Mouse (Mus musculus) mouse embryonic stem cell (cell line): ENCODE data around the gene Olfr1062.
"Not testable (repeated sequence)": the region's sequence is repeated elsewhere in the genome, so short reads cannot be mapped to it uniquely, and the experiment has no call there.

Source experiments
- in situ Hi-C, 2 experiments: fragments of 300-500 bp; cut with MboI; formaldehyde crosslinking; loops; 1 replicate in 1 of 2; 3 replicates in 1 of 2; pipeline ENCODE4 v1.14.3; 2019 to 2020; ENCODE audit warnings: low sequenced_read_pairs in 2 of 2, low pct_unique_long_range_greater_than_20kb in 1 of 2, mixed read lengths in 1 of 2; ENCODE audit not compliant: unreplicated experiment in 1 of 2

The Olfr1062 gene

DNA sequence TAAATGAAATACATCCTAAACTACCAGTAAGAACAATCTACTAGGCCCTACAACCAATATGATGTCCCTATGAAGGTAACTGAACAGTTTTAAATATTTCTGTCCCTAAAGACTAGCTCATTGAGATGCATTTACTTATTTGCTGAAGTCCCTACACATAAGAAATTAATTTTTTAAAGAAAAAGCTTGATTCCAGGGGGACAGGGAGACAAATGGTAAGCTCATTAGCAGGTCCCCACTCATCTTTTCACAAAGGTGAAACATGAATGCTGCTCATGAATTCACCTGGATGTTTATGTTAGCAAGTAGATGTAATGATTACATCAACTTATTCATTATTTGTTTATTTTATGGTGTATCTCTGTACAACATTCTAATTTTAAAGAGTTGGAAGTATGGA, at the start of gene Olfr1062:
Gene Olfr1062 (minus strand): TSS at position 101 of the 400 bp plus-strand sequence.
- in situ Hi-C loops, result not testable (repeated sequence)

DNA sequence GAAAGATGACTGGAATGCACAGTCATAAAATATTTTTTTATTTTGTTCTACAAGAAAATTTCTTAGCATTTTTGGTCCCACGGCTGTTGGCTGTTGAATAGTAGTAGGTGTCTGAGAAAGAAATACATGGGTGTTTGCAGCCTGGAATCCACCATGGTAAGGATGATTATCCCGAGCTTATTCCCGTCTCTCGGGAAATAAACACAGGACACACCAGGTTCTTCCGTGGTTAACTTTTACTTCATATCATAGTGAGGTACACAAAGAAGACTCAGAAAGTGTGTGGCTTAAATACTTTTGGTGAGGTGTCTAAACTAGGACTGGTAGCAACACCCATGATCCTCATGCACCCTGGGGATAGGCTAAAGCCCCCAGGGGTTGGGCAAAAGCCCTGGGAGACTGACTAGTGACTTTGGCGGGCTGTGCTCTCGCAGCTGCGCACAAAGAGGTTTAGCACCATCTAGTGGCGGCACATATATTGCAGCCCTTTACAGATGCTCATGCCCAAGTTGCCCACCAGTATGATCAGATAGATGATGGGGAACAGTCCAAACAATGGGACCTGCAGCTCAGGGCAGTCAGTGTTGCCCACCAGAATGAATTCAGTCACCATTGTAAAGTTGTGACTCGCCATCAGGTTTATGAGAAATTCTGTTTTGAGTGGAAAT, 38.0 kb upstream of the Olfr1062 start:
- in situ Hi-C loops, result loop anchor here in 1 of 2 experiments (25.0 kb wide), 1 partner anchor 752 kb away; the partner anchor contains the start of gene Olfr1009

DNA sequence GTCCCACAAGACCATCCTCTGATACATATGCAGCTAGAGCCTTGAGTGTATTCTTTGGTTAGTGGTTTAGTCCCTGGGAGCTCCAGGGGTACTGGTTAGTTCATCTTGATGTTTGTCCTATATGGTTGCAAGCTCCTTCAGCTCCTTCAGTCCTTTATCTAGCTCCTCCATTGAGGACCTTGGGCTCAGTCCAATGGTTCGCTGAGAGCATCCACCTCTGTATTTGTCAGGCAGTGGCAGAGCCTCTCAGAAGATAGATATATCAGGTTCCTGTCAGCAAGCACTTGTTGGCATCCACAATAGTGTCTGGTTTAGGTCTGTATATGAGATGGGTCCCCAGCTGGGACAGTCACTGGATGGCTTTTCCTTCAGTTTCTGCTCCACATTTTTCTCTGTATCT, 33.9 kb upstream of the Olfr1062 start:
- in situ Hi-C loops, result loop anchor here in 1 of 2 experiments (25.0 kb wide), 1 partner anchor 748 kb away; the partner anchor contains the start of gene Olfr1009

DNA sequence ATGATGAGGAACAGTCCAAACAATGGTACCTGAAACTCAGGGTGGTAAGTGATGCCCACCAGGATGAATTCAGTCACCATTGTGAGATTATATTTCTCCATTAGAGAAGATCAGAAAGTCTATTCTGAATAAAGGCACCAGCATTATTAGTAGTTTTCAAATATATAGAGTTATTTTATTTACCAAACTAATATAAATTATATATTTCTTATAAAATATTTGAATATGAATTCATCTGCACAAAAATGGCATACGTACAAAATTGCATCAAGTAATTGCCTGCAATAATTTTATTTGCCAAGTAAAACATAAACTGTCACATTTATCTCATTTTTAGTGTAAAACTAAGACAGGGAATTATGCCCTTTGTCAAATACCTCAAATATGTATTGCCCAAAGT, 29.6 kb upstream of the Olfr1062 start, which contains the start of gene Olfr1066:
Gene Olfr1066 (minus strand): TSS at position 101 of the 400 bp plus-strand sequence.
- in situ Hi-C loops, result loop anchor here in 1 of 2 experiments (25.0 kb wide), 1 partner anchor 744 kb away; the partner anchor contains the start of gene Olfr1009

DNA sequence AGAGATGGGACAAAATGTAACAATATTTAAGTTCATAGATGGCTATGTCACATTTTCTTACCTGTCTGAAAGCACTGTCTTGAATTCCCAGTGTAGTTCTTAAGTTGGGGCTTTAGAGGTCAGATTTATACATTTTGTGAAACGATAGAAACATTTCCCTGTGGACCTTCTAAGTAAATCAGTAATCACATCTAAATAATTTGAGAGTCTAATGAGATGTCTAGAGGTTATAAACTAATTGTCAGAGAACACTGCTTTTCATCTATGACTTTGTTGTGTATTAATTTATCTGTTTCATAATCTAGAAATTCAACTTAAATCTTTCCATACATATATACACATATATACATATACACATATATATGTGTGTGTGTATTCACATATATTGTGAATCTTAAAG, 23.9 kb upstream of the Olfr1062 start, which contains the start of gene Olfr1065:
Gene Olfr1065 (minus strand): TSS at position 101 of the 400 bp plus-strand sequence.
- in situ Hi-C loops, result loop anchor here in 1 of 2 experiments (25.0 kb wide), 1 partner anchor 738 kb away; the partner anchor contains the start of gene Olfr1009

DNA sequence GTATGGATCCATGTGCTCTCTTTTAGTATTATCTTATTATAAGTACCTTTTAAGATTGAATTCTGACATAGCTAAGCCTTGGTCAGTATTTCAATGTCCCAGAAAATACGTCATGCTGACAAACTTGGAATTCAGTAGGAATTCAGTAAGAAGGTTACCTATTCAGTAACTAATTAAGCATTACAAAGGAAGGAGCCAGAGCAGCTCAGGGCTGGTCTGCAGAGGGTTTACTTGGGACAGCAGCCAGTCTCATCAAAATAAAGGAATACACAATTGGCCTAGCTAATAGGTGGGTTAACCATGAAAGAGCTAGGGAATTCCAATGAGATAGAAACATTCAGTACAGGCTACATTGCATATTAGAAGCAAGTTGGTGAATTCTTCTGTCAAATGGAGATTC, 15.6 kb upstream of the Olfr1062 start:
- in situ Hi-C loops, result not testable (repeated sequence)

DNA sequence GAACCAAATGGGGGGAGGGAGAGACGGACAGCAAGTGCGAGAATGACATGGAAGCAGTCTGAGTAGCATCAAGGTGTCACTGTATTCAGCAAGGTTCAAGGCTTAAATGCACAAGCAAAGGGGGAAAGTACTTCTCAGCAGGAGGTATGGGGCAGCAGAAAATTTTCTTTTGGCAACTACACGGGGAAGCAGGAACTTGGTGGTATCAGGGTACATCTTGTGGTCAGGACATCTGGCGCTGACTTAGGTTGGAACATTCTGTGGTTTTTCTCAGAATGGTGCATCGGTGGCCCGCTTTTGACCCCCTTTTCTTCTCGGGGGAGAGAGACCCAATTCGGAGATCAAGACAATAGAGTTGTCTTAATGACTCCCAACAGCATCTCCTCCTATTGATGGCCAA, 2.0 kb upstream of the Olfr1062 start:
- in situ Hi-C loops, result not testable (repeated sequence)

DNA sequence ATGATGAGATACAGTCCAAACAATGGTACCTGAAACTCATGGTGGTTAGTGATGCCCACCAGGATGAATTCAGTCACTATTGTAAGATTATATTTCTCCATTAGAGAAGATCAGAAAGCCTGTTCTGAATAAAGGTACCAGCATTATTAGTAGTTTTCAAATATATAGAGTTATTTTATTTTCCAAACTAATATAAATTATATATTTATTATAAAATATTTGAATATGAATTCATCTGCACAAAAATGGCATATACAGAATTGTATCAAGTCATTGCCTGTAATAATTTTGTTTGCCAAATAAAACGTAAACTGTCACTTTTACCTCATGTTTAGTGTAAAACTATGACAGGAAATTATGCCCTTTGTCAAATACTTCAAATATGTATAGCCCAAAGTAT, 12.6 kb downstream of the Olfr1062 start, which contains the start of gene Olfr1061:
Gene Olfr1061 (minus strand): TSS at position 101 of the 400 bp plus-strand sequence.
- in situ Hi-C loops, result no loop called here

DNA sequence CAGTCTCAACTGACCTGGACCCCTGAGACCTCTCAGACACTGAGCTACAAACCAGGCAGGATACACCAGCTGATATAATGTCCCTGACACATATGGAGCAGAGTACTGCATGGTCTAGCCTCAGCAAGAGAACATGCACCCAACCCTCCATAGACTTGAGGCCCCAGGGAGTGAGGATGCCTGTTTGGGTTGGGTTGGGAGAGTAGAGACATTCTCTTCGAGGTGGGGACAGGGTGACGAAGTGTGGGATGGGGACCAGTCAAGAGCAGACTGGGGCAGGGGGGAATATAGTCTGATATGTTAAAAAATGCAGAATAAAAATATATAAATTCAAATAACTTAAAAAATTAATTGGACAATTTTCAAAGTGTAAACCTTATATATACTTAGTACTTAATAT, 31.4 kb downstream of the Olfr1062 start:
- in situ Hi-C loops, result no loop called here

DNA sequence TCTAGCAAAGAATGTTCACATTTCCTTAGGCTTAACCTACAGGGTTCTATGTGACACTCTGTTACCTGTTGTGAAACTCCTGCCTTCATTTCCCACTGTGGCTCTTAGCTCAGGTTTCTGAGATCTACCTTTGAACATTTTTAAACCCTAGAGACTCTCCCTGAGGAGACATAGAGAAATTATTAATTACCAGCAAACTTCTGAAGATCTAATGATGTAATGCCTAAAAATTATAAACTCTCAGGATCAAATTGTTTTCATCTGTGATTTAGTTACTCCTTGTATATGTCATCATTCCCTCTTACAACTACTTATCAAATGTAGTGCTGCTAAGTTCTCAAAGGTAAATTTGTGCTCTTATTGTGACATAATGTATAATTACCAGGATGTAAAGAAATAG, 38.1 kb downstream of the Olfr1062 start, which contains the start of gene Olfr1058:
Gene Olfr1058 (minus strand): TSS at position 101 of the 400 bp plus-strand sequence.
- in situ Hi-C loops, result not testable (repeated sequence)

DNA sequence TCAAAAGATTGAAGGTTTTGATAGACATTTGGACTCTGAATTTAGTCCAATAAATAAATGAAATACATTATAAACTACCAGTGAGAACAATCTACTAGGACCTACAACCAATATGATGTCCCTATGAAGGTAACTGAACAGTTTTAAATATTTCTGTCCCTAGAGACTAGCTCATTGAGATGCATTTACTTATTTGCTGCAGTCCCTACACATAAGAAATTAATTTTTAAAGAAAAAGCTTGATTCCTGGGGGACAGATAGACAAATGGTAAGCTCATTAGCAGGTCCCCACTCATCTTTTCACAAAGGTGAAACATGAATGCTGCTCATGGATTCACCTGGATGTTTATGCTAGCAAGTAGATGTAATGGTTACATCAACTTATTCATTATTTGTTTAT, 48.3 kb downstream of the Olfr1062 start, which contains the start of gene Olfr1057:
Gene Olfr1057 (minus strand): TSS at position 101 of the 400 bp plus-strand sequence.
- in situ Hi-C loops, result no loop called here
